Comparison of ENCODE assay signal across 22 mouse cellular contexts in the genomic region with DNA sequence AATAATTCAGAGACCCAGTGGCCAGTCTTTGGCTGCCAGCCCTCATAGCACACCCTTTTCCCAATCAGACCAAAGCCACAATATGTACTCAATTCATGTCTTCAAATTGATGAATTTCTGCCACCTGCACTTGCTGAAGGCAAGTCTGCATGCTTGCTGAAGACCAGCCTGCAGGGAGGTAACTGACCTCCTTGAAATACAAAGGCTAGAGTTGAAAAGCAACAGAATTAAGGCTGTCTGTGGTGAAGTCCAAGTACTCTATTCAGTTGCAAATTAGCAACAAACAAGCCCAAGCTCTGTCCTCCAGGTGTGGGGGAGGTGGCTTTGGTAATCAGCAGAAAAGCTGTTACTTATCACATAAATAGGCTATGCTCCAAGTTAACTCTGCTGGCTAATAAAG. TPM values are rescaled to one million over a fixed set of nuclear protein-coding genes. Genes with fewer than 3 reads are reported as not detected.
DNase-seq lines count a peak whose midpoint lies in the region; ATAC-seq lines count a peak whose summit lies in the region.
"Had no signal": no experiment of that assay in that cellular context is flagged by ENCODE, and none has a peak within 500 bp of the region (broad histone marks: within the 10 kb centered on the region; RNA-seq: fewer than 3 reads in every experiment).

No protein-coding gene starts in this region.

- H3K9ac ChIP-seq in midbrain, embryonic 12.5 days (replicated peaks), result no peak overlapping the region
- no peak overlapping the region for H3K9ac ChIP-seq in midbrain, embryonic 15.5 days
- H3K9ac ChIP-seq in hindbrain, embryonic 12.5 days, result no peak overlapping the region
- no peak overlapping the region for H3K9ac ChIP-seq in midbrain, embryonic 16.5 days (ENCODE audit: low read depth, low read length)
- H3K9ac ChIP-seq in intestine, embryonic 16.5 days (ENCODE audit: low read depth, low read length), result no peak overlapping the region
- H3K9ac ChIP-seq: liver, postnatal 0 days had no signal

- ATAC-seq in midbrain, embryonic 12.5 days (ENCODE audit: low FRiP score, low read depth), result peak; percentile 66; the same call in 1 of the 2 replicates
- no peak for ATAC-seq in midbrain, embryonic 15.5 days (replicated peaks)
- peak; percentile 63; the same call in 1 of the 2 replicates for ATAC-seq in hindbrain, embryonic 12.5 days (ENCODE audit: low FRiP score)
- peak; percentile 39; the same call in 1 of the 2 replicates for ATAC-seq in midbrain, embryonic 16.5 days
- ATAC-seq in intestine, embryonic 16.5 days, result no peak
- ATAC-seq: activated CD4-positive, CD25-positive, alpha-beta regulatory T cell, adult 4 months; liver, postnatal 0 days had no signal

- peak; percentile 28 for DNase-seq in WW6 (ENCODE audit: low read depth, low spot score)
- DNase-seq in spleen, adult 12 weeks (ENCODE audit: low spot score), result no peak
- DNase-seq: adrenal gland, postnatal 14 days; cerebellum, adult 2 months; gastrocnemius, postnatal 36 days; heart, postnatal 14 days; liver; liver, postnatal 0 days; lung, postnatal 14 days; thymus, postnatal 36 days had no signal

- no peak overlapping the region for H3K27ac ChIP-seq in midbrain, embryonic 12.5 days (replicated peaks)
- no peak overlapping the region for H3K27ac ChIP-seq in midbrain, embryonic 15.5 days
- H3K27ac ChIP-seq in hindbrain, embryonic 12.5 days, result no peak overlapping the region
- H3K27ac ChIP-seq in midbrain, embryonic 16.5 days (ENCODE audit: low read length), result no peak overlapping the region
- H3K27ac ChIP-seq in intestine, embryonic 16.5 days (ENCODE audit: low read length), result no peak overlapping the region
- H3K27ac ChIP-seq: heart, embryonic 10.5 days had no signal

- H3K27me3 ChIP-seq in midbrain, embryonic 12.5 days, result no peaks in the 10 kb centered on the region
- H3K27me3 ChIP-seq in midbrain, embryonic 15.5 days (replicated peaks), result no peaks in the 10 kb centered on the region
- H3K27me3 ChIP-seq in hindbrain, embryonic 12.5 days, result no peaks in the 10 kb centered on the region
- no peaks in the 10 kb centered on the region for H3K27me3 ChIP-seq in midbrain, embryonic 16.5 days (ENCODE audit: control insufficient read depth, insufficient read depth, low read depth, low read length)
- no peaks in the 10 kb centered on the region for H3K27me3 ChIP-seq in intestine, embryonic 16.5 days (replicated peaks; ENCODE audit: control insufficient read depth, insufficient read depth, low read length)
- H3K27me3 ChIP-seq: megakaryocyte, embryonic 14.5 days had no signal

- no peaks in the 10 kb centered on the region for H3K4me1 ChIP-seq in midbrain, embryonic 12.5 days
- no peaks in the 10 kb centered on the region for H3K4me1 ChIP-seq in midbrain, embryonic 15.5 days
- H3K4me1 ChIP-seq in hindbrain, embryonic 12.5 days, result no peaks in the 10 kb centered on the region
- no peaks in the 10 kb centered on the region for H3K4me1 ChIP-seq in midbrain, embryonic 16.5 days (ENCODE audit: control insufficient read depth, insufficient read depth, low read length)
- no peaks in the 10 kb centered on the region for H3K4me1 ChIP-seq in intestine, embryonic 16.5 days (ENCODE audit: control insufficient read depth, insufficient read depth, low read length)
- H3K4me1 ChIP-seq: heart, embryonic 10.5 days; megakaryocyte, embryonic 14.5 days had no signal

- no peaks in the 10 kb centered on the region for H3K36me3 ChIP-seq in midbrain, embryonic 12.5 days
- H3K36me3 ChIP-seq in midbrain, embryonic 15.5 days (replicated peaks), result no peaks in the 10 kb centered on the region
- H3K36me3 ChIP-seq in hindbrain, embryonic 12.5 days, result no peaks in the 10 kb centered on the region
- H3K36me3 ChIP-seq in midbrain, embryonic 16.5 days (ENCODE audit: control insufficient read depth, insufficient read depth, low read length), result no peaks in the 10 kb centered on the region
- no peaks in the 10 kb centered on the region for H3K36me3 ChIP-seq in intestine, embryonic 16.5 days (ENCODE audit: control insufficient read depth, insufficient read depth, low read length)
- H3K36me3 ChIP-seq: heart, embryonic 10.5 days had no signal

- H3K9me3 ChIP-seq in midbrain, embryonic 12.5 days, result no peaks in the 10 kb centered on the region
- no peaks in the 10 kb centered on the region for H3K9me3 ChIP-seq in midbrain, embryonic 15.5 days
- no peaks in the 10 kb centered on the region for H3K9me3 ChIP-seq in hindbrain, embryonic 12.5 days (replicated peaks)
- H3K9me3 ChIP-seq in midbrain, embryonic 16.5 days (replicated peaks; ENCODE audit: control insufficient read depth, low read length, poor library complexity, severe bottlenecking), result no peaks in the 10 kb centered on the region
- no peaks in the 10 kb centered on the region for H3K9me3 ChIP-seq in intestine, embryonic 16.5 days (ENCODE audit: control insufficient read depth, low read length)
- H3K9me3 ChIP-seq: heart, embryonic 10.5 days; megakaryocyte, embryonic 14.5 days had no signal

- no peak overlapping the region for H3K4me2 ChIP-seq in midbrain, embryonic 12.5 days (replicated peaks)
- H3K4me2 ChIP-seq in midbrain, embryonic 15.5 days, result no peak overlapping the region
- no peak overlapping the region for H3K4me2 ChIP-seq in hindbrain, embryonic 12.5 days (replicated peaks)
- no peak overlapping the region for H3K4me2 ChIP-seq in midbrain, embryonic 16.5 days (ENCODE audit: low read length)
- H3K4me2 ChIP-seq in intestine, embryonic 16.5 days (ENCODE audit: low read depth, low read length), result no peak overlapping the region

- H3K4me3 ChIP-seq in midbrain, embryonic 12.5 days, result no peak overlapping the region
- no peak overlapping the region for H3K4me3 ChIP-seq in midbrain, embryonic 15.5 days
- H3K4me3 ChIP-seq in hindbrain, embryonic 12.5 days, result no peak overlapping the region
- H3K4me3 ChIP-seq in midbrain, embryonic 16.5 days (ENCODE audit: low read depth, low read length), result no peak overlapping the region
- no peak overlapping the region for H3K4me3 ChIP-seq in intestine, embryonic 16.5 days (ENCODE audit: low read length)
- H3K4me3 ChIP-seq: heart, embryonic 10.5 days; megakaryocyte, embryonic 14.5 days had no signal

RNA-seq across cellular contexts. Expression of gene Vmn2r23, which starts 5.3 kb away (rescaled TPM):
- polyA plus RNA-seq in midbrain, embryonic 12.5 days (2016; fragmentation: Nextera tagmentation; extraction: Ambion mirVana), result not detected in 2 replicates
- not detected in 2 replicates for polyA plus RNA-seq in midbrain, embryonic 15.5 days (2015; fragmentation: Nextera tagmentation; extraction: Ambion mirVana)
- polyA plus RNA-seq in hindbrain, embryonic 12.5 days (2016; fragmentation: Nextera tagmentation; extraction: Ambion mirVana), result not detected in 2 replicates
- polyA plus RNA-seq in midbrain, embryonic 16.5 days (2015; fragmentation: Nextera tagmentation; extraction: Ambion mirVana), result not detected in 2 replicates
- polyA plus RNA-seq in intestine, embryonic 16.5 days (2015; fragmentation: Nextera tagmentation; extraction: Ambion mirVana), result not detected in 2 replicates
- polyA plus RNA-seq: activated CD4-positive, CD25-positive, alpha-beta regulatory T cell, adult 4 months; cerebellum, adult 2 months; frontal cortex, adult 2 months; heart, embryonic 10.5 days; intestine, embryonic 14.5 days; kidney, embryonic 14.5 days; large intestine, adult 2 months; liver, postnatal 0 days had no signal

RNA-seq across cellular contexts. Expression of gene Vmn2r22, which starts 46.7 kb away (rescaled TPM):
- polyA plus RNA-seq in midbrain, embryonic 12.5 days (2016; fragmentation: Nextera tagmentation; extraction: Ambion mirVana), result not detected in 2 replicates
- not detected in 2 replicates for polyA plus RNA-seq in midbrain, embryonic 15.5 days (2015; fragmentation: Nextera tagmentation; extraction: Ambion mirVana)
- polyA plus RNA-seq in hindbrain, embryonic 12.5 days (2016; fragmentation: Nextera tagmentation; extraction: Ambion mirVana), result not detected in 2 replicates
- polyA plus RNA-seq in midbrain, embryonic 16.5 days (2015; fragmentation: Nextera tagmentation; extraction: Ambion mirVana), result not detected in 2 replicates
- not detected in 2 replicates for polyA plus RNA-seq in intestine, embryonic 16.5 days (2015; fragmentation: Nextera tagmentation; extraction: Ambion mirVana)
- polyA plus RNA-seq: activated CD4-positive, CD25-positive, alpha-beta regulatory T cell, adult 4 months; cerebellum, adult 2 months; frontal cortex, adult 2 months; heart, embryonic 10.5 days; intestine, embryonic 14.5 days; kidney, embryonic 14.5 days; large intestine, adult 2 months; liver, postnatal 0 days had no signal

Comparison
In these comparisons a context has a peak if more than half of its experiments do, and no peak if none do; other contexts are left out.
1. ATAC-seq: peak in midbrain, embryonic 12.5 days (single experiment), hindbrain, embryonic 12.5 days (single experiment) and midbrain, embryonic 16.5 days (single experiment); none in midbrain, embryonic 15.5 days (single experiment) and intestine, embryonic 16.5 days (single experiment).